Mouse (Mus musculus): ENCODE measurements around the gene Mif4gd.

DNA sequence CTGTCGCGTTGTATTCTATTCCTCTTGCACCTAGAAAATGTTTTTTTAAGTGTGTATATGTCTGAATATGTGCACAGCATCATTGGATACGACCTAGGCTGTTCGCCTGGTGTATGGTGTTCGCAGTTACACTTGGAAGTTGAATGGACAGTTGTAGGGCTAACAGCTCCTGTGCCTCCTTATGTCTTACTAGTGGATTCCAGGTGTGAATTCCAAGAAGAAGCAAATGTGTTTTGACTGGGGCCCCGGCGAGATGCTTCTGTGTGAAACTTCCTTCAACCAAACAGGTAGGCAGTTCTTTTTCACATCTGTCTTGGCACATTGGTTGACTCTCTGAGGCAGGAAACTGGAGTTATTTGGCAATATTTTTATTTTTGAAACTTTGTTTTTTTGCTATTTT is 47.8 kb downstream of the Mif4gd start:
- TF ChIP-seq GATA1 (IDR thresholded peaks at IDR 0.05; ENCODE audit: borderline replicate concordance, low read length) (no peak), FLI1 (IDR thresholded peaks at IDR 0.05; ENCODE audit: low read length) (no peak)
